Mouse (Mus musculus) embryonic facial prominence, embryonic 15.5 days (tissue): ENCODE measurements around the gene Gm21969. TPM values are rescaled to one million over a fixed set of nuclear protein-coding genes. Genes with fewer than 3 reads are reported as not detected.
A peak's percentile ranks its signal among the peaks of the same experiment; 100 is the strongest.

Source experiments
- ATAC-seq: fragments of 200-750 bp; cut with Nextera tagmentation; 2 replicates; pipeline ENCODE4 v1.8.0; 2017; ENCODE audit warnings: low read depth, moderate TSS enrichment; ENCODE audit not compliant: insufficient number of reproducible peaks, low FRiP score, low TSS enrichment
- H3K27ac ChIP-seq: fragments of 300-500 bp; sonication (generic); replicated peaks from 2 replicates; pipeline ENCODE4 v1.5.1; 2015; ENCODE audit warnings: mild to moderate bottlenecking, inconsistent platforms
- H3K27me3 ChIP-seq: fragments of 300-500 bp; sonication (generic); 2 replicates; pipeline ENCODE4 v1.6.1; 2015; ENCODE audit warnings: inconsistent platforms
- H3K36me3 ChIP-seq: fragments of 300-500 bp; sonication (generic); 2 replicates; pipeline ENCODE4 v1.6.1; 2015; ENCODE audit warnings: mild to moderate bottlenecking, inconsistent platforms
- H3K4me1 ChIP-seq: fragments of 300-500 bp; sonication (generic); 2 replicates; pipeline ENCODE4 v1.6.1; 2015; ENCODE audit warnings: inconsistent platforms
- H3K4me2 ChIP-seq: fragments of 300-500 bp; sonication (generic); replicated peaks from 2 replicates; pipeline ENCODE4 v1.6.1; 2015; ENCODE audit warnings: mild to moderate bottlenecking, inconsistent platforms
- H3K4me3 ChIP-seq: fragments of 300-500 bp; sonication (generic); replicated peaks from 2 replicates; pipeline ENCODE4 v1.5.1; 2015; ENCODE audit warnings: mild to moderate bottlenecking, inconsistent platforms
- H3K9ac ChIP-seq: fragments of 300-500 bp; sonication (generic); 2 replicates; pipeline ENCODE4 v1.6.1; 2015; ENCODE audit warnings: inconsistent platforms
- H3K9me3 ChIP-seq: fragments of 300-500 bp; sonication (generic); replicated peaks from 2 replicates; pipeline ENCODE4 v1.6.1; 2016; ENCODE audit warnings: inconsistent platforms
- WGBS: fragments of 180-500 bp; shearing (Covaris S2); methylation state at CpG from one replicate; pipeline ENCODE4 v1.1.7; 2015; 5-methylcytosine and 5-hydroxymethylcytosine counted together
- polyA plus RNA-seq: library from polyadenylated mRNA; unstranded; fragments of >200 nt; fragmentation: Nextera tagmentation; extraction: Ambion mirVana; gene quantifications from 2 replicates; pipeline ENCODE4 v1.2.1, GENCODE M21; 2015

Gm21969 gene
- polyA plus RNA-seq, result not detected in 2 replicates

DNA sequence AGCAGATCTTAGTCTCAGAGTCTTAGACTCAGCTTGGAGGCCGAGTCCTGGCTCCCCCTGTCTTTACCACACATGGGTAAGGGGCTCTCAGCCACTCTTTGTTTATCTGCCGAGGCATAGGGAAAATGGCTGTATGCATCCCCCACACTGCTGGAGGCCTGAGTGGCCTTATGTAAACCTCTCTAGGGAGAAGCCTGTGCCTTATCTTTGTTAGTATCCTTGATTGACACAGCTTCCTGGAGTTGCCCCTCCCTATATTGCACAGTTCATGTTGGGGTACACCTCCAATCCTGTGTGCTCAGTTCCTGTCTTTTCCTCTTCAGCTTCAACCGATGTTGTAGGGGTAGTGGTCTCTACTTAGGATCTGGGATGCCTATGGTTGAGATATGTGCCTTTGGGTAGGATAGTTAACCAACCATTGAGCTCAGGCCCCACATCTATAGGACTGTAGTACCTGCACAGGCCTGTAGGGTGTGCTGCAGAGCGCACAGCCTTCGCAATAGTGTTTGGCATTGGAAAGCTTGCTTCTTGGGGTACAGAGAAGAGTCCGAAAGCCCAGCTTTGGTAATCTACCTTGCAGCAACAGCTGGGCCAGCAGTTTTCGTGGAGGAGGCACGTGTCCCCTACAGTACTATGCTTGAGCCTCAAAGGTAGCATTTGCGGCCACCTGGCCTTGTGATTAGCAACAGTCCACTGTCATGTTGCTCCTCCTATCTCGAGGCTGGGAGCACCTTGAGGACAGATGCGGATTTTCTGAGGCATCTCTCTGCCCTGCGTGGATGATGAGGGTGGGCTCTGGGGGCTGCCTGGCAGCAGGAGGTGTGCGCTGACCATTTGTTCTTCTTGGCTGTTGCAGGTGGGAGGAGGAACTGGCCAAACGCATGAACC lies at the start of gene Gm21969:
Gene Gm21969, plus strand, starts transcription at position 830 of the 888 bp plus-strand sequence.
- no peak within 1 kb of the TSS for H3K9ac ChIP-seq
- no peak for ATAC-seq

DNA sequence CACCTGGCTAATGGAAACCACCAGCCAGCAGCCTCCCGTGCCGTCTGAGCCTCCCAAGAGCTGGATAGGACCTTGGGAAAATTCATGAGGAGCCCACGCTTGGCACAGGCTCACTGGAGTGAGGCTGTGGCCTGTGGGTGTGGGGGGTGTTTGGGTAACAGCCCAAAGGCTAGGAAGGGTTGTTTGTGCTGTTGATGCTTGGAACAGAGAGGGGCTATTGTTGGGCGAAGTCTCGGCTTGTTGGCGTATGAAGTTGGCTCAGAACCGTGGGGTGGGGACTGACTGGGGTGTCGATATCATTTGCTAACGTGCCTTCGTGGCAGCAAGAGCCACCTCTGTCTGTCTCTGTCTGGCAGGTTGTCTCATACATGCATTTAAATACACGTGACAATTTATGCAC lies 47.8 kb upstream of the Gm21969 start:
- ATAC-seq, result no peak
- no peaks in the 10 kb centered on the region for H3K4me1 ChIP-seq
- H3K4me3 ChIP-seq, result no peak overlapping the region
- H3K36me3 ChIP-seq, result no peaks in the 10 kb centered on the region
- H3K4me2 ChIP-seq, result no peak overlapping the region
- H3K27me3 ChIP-seq, result no peaks in the 10 kb centered on the region
- H3K27ac ChIP-seq, result no peak overlapping the region
- H3K9me3 ChIP-seq, result no peaks in the 10 kb centered on the region
- 73% methylated on average over 11 of the region's 11 CpGs for WGBS
- H3K9ac ChIP-seq, result no peak overlapping the region

More for the DNA sequence above, at the start of gene Gm21969:
- WGBS, result 51% methylated on average over 14 of the region's 14 CpGs
- H3K4me2 ChIP-seq, result no peak within 1 kb of the TSS
- no peaks in the 10 kb centered on the region for H3K27me3 ChIP-seq
- H3K9me3 ChIP-seq, result no peaks in the 10 kb centered on the region
- peak within 1 kb of the TSS; percentile 90 for H3K27ac ChIP-seq
- no peak within 1 kb of the TSS for H3K4me3 ChIP-seq
- peaks cover 56% of the 10 kb centered on the region for H3K4me1 ChIP-seq
- H3K36me3 ChIP-seq, result peaks cover 25% of the 10 kb centered on the region

DNA sequence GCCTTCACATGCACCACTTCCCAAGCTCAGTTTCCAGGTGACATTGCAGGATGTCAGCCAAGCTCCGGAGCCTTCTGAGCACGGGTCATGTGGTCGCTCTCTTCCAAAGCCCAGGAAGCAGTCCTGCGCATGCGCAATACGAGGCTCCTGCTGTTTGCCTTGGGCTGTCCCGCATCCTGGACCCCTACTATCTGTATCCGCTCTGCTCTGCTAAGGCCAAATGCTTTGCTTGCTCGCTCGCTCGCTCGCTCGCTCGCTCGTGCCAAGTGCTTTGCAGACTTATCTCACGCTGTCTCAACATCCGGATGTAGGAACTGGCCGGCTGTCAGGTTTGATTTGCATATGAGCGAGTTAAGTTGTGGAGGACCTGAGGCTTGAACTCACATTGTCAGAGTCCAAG lies 47.0 kb upstream of the Gm21969 start:
- H3K9ac ChIP-seq, result no peak overlapping the region
- H3K9me3 ChIP-seq, result no peaks in the 10 kb centered on the region
- 65% methylated on average over 19 of the region's 19 CpGs for WGBS
- no peak overlapping the region for H3K4me2 ChIP-seq
- no peaks in the 10 kb centered on the region for H3K27me3 ChIP-seq
- no peak overlapping the region for H3K27ac ChIP-seq
- H3K4me3 ChIP-seq, result no peak overlapping the region
- H3K4me1 ChIP-seq, result no peaks in the 10 kb centered on the region
- ATAC-seq, result no peak
- H3K36me3 ChIP-seq, result no peaks in the 10 kb centered on the region

DNA sequence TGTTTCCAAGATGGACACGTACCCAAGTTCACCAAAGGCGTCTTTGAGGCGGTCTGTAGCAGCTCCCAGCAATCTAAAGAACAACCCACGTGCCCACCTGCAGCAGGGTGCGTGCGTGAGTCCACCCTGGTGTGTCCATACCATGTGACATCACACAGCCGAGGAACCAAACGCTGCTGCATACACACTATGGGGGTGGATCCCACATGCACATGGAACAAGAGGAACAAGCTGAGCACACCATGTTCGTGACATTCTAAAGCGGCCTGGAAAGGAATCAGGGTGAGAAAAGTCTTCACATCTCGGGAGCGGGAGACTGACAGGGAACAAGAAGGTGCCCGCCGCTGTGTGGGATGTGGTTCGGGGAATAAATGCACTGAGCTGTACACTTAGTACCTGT lies 34.6 kb upstream of the Gm21969 start:
- no peaks in the 10 kb centered on the region for H3K4me1 ChIP-seq
- H3K27ac ChIP-seq, result no peak overlapping the region
- H3K9ac ChIP-seq, result no peak overlapping the region
- no peak for ATAC-seq
- H3K9me3 ChIP-seq, result no peaks in the 10 kb centered on the region
- no peak overlapping the region for H3K4me3 ChIP-seq
- no peaks in the 10 kb centered on the region for H3K27me3 ChIP-seq
- no peaks in the 10 kb centered on the region for H3K36me3 ChIP-seq
- 80% methylated on average over 15 of the region's 15 CpGs for WGBS
- H3K4me2 ChIP-seq, result no peak overlapping the region

DNA sequence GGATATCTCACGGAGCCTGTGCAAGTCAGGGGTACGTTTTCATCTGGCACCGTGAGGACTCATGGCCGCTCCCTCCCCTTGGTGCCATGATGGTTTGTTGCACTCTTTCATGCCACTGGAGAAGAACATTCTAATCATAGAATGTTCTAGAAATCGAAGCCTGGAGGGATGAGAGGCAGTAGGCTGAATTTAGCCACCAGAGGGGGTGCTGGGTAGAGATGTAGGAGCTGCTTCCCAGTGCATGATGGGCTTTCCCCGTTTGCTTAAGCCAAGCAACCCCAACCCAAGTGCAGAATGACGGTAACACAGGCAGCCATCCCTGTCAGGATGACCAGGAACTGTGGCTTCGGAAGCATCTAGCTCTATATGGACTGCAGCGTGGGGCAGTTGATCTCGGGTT lies 32.2 kb upstream of the Gm21969 start:
- ATAC-seq, result no peak
- 75% methylated on average over 10 of the region's 10 CpGs for WGBS
- H3K4me2 ChIP-seq, result no peak overlapping the region

DNA sequence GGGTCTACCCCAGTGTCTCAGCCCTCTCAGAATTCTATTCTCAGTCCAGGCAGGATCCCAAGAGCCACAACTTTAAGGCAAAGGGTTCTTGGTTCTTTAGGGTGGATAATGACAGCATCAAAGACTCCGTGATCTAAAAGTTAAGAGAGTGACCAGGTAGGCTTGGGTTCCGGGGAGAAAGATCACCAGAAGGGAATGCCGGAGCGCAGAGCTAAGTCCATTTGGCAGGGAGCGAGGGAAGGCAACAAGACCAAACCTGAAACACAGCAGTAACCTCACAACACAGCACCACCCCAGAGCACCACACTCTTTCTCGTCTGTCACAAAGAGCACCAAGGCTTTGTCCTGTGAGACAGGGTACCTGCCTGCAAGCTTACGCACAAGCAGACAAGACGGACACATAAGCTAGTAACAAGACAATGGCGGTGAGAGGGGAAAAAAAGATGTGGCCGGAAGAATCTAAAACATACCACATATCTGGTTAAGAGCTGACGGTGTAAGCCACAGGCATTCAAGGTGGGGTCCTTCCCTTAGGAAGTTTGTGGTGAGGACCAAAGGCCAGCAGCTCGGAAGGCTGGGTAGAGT lies 30.0 kb upstream of the Gm21969 start:
- Histone ChIP-seq H3K9ac (no peak overlapping the region), H3K4me2 (no peak overlapping the region), H3K4me3 (no peak overlapping the region), H3K9me3 (no peaks in the 10 kb centered on the region), H3K27me3 (no peaks in the 10 kb centered on the region), H3K27ac (no peak overlapping the region), H3K4me1 (peaks cover 33% of the 10 kb centered on the region), H3K36me3 (no peaks in the 10 kb centered on the region)
- WGBS, result 81% methylated on average over 12 of the region's 12 CpGs
- ATAC-seq, result no peak

More for the DNA sequence above, 32.2 kb upstream of the Gm21969 start:
- Histone ChIP-seq H3K27ac (no peak overlapping the region), H3K4me3 (no peak overlapping the region), H3K9ac (no peak overlapping the region), H3K9me3 (no peaks in the 10 kb centered on the region), H3K27me3 (no peaks in the 10 kb centered on the region), H3K36me3 (no peaks in the 10 kb centered on the region), H3K4me1 (peaks cover 11% of the 10 kb centered on the region)

DNA sequence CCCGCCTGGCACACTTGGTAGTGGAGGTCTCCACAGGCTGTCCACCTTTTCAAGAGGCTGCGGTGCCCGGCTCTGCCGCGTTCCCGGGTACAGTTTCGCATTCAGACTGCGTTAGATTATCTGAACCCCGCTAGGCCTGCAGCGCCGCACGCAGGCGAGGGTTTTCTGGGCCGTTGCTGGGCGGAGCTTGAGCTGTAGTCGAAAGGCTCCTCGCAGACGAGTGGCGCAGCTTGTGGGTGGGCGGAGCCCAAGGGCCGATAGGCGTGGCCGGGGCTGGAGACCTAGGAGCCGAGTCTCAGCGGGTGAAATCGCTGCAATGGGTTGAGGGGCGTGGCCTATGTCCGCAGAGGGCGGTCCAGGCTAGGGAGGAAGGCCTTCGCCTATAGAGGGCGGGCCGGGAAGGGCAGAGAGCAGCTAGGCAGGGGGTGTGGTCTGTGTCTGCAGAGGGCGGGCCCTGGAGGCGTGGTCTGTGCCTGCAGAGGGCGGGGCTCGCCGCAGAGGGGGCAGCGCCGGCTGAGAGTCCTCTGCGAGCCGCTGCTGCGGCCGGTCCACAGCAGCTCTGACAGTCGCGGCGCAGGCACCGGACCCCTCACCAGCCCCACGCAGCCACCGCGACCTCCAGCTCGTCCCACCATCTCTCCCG lies 28.7 kb upstream of the Gm21969 start:
- Histone ChIP-seq H3K36me3 (no peaks in the 10 kb centered on the region), H3K4me2 (peak overlapping the region; percentile 96), H3K27me3 (no peaks in the 10 kb centered on the region), H3K9ac (peak overlapping the region; percentile 85), H3K4me1 (peaks cover 46% of the 10 kb centered on the region), H3K27ac (peak overlapping the region; percentile 89), H3K9me3 (no peaks in the 10 kb centered on the region), H3K4me3 (peak overlapping the region; percentile 86)
- under 1% methylated on average over 52 of the region's 52 CpGs for WGBS
- peak; percentile 98 for ATAC-seq

DNA sequence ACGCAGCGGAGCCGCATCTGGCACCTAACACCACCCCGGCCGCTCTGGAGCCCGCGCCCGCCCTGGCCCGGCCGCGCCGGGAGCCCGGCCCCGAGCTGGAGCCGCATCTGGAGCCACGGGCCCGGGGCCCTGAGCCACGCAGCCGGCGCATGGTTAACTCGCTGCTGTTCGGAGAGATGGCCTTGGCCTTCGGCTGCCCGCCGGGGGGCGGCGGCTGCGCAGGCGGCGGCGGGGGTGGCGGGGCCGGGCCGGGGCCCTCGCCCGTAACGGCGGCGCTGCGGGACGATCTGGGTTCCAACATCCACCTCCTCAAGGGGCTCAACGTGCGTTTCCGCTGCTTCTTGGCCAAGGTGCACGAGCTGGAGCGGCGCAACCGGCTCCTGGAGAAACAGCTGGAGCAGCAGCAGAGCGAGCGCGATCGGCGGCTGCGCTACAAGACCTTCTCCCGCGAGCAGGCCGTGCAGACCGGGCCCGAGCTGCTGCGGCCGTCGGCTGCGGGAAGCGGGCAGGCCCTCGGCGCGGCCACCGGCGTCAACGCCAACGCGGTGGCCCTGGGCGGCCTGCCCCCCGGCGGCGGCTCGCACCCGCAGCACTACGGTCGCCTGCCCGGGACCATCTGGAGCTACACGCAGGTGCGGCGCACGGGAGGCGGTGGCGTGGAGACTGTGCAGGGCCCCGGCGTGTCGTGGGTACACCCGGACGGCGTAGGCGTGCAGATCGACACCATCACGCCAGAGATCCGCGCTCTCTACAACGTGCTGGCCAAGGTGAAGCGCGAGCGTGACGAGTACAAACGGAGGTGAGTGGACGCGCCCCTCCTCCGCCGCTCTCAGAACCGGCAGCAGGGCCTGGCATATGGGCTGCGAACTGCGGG lies 27.9 kb upstream of the Gm21969 start:
- Histone ChIP-seq H3K9me3 (no peaks in the 10 kb centered on the region), H3K4me1 (peaks cover 53% of the 10 kb centered on the region), H3K27me3 (no peaks in the 10 kb centered on the region), H3K4me2 (peak overlapping the region; percentile 96), H3K27ac (peak overlapping the region; percentile 89), H3K4me3 (peak overlapping the region; percentile 86), H3K9ac (peak overlapping the region; percentile 85), H3K36me3 (no peaks in the 10 kb centered on the region)
- 0% methylated on average over 111 of the region's 111 CpGs for WGBS
- ATAC-seq, result peak; percentile 52

DNA sequence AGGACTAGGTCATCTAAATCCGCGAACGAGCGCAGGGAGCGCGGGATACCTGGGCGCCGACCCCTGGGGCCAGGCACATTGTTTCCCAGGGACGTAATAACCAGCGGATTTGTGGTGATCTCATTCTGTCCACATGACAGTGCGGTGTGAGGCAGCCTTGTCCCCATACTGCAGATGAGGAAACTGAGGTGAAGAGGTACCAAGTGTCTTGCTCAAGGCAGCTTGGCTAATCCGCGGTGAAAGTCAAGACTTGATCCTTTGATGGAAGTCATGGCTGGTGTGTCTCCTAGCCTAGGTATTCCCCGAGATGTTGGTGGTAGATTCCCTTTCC lies 27.3 kb upstream of the Gm21969 start:
- no peak for ATAC-seq
- Histone ChIP-seq H3K27ac (peak overlapping the region; percentile 89), H3K4me1 (peaks cover 59% of the 10 kb centered on the region)

DNA sequence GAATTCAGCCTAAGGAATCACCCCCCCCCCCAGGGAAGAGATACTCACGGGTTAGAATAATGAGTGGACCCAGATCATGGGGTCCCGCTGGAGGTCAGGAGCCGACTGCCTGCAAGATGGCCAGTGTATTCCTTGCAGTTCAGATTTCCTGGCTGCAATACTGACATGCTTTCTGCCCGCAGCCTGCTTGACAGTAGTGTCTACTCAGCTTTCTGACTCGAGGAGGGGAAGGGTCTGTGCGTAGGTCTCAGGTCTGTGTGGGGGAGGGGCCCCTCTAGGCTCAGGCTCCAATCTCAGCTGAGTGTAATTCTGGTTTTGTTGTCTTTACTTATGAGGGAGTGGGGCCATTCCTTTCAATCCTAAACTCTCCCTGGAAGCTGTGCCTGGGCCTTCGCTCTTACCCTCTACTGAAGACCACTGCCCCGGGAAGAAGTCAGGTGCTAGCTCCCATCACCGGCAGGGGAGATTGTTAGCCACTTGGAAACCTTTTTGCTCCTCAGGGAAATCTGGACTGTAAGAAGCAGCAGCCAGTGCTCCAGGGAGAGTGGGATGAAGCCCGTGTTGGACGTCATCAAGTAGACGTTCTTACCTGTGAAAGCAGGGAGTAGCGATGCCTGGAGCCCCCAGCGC lies 26.6 kb upstream of the Gm21969 start:
- no peak for ATAC-seq
- Histone ChIP-seq H3K27ac (no peak overlapping the region), H3K9ac (no peak overlapping the region), H3K9me3 (no peaks in the 10 kb centered on the region), H3K4me2 (peak overlapping the region; percentile 96), H3K36me3 (no peaks in the 10 kb centered on the region), H3K27me3 (no peaks in the 10 kb centered on the region), H3K4me1 (peaks cover 66% of the 10 kb centered on the region), H3K4me3 (peak overlapping the region; percentile 86)
- WGBS, result 34% methylated on average over 14 of the region's 14 CpGs

More for the DNA sequence above, 27.3 kb upstream of the Gm21969 start:
- Histone ChIP-seq H3K9me3 (no peaks in the 10 kb centered on the region), H3K9ac (peak overlapping the region; percentile 85), H3K27me3 (no peaks in the 10 kb centered on the region), H3K4me3 (peak overlapping the region; percentile 86), H3K36me3 (no peaks in the 10 kb centered on the region), H3K4me2 (peak overlapping the region; percentile 96)
- 5% methylated on average over 14 of the region's 14 CpGs for WGBS
